Mouse (Mus musculus): ENCODE data around the gene Rftn2.

Rftn2 gene

GRCm38 (mm10) chr1:55124136-55124535 is 102.4 kb downstream of the Rftn2 start:
- in situ Hi-C loops (cut with MboI): loop anchor here (5.0 kb wide), 1 partner anchor 37 kb away; the partner anchor contains the start of genes Hspd1 and Hspe1

- in situ Hi-C loops (cut with MboI): loop anchor here (5.0 kb wide), 1 partner anchor 36 kb away; the partner anchor contains the start of genes Hspd1 and Hspe1
Measured at GRCm38 (mm10) chr1:55123561-55123960, 103.0 kb downstream of the Rftn2 start.

- in situ Hi-C loops (cut with MboI): loop anchor here (5.0 kb wide), 1 partner anchor 36 kb away; the partner anchor contains the start of genes Hspd1 and Hspe1
Measured at GRCm38 (mm10) chr1:55123046-55123445, 103.5 kb downstream of the Rftn2 start.
